Mouse (Mus musculus) urinary bladder, adult 18-20 months (tissue): ENCODE results near the gene Tmem186.

Source experiments
- DNase-seq, 2 experiments: peaks; one replicate each; pipeline ENCODE4 v3.0.0; 2022; ENCODE audit warnings: low spot score in 2 of 2, mixed read lengths in 2 of 2

Gene Tmem186

DNA sequence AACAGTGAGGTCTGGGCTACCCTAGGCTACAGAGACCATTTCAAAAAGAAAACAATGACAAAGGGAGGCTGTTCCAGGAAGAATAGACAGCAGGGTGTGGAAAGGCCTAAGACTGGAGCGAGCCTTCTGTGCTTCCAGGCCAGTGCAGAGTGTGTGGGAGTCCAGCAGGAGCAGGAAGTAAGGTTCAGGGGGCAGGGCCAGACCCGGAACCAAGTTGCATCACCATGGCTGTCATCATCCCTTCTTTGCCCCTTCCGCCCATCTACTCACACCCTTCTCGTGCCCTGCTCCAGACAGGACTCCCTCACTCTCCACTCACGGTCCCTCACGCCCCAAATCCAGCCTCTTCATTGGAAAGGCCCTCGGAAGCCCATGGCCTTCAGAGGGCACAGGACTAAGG is 29.7 kb upstream of the Tmem186 start:
- no peak for DNase-seq

DNA sequence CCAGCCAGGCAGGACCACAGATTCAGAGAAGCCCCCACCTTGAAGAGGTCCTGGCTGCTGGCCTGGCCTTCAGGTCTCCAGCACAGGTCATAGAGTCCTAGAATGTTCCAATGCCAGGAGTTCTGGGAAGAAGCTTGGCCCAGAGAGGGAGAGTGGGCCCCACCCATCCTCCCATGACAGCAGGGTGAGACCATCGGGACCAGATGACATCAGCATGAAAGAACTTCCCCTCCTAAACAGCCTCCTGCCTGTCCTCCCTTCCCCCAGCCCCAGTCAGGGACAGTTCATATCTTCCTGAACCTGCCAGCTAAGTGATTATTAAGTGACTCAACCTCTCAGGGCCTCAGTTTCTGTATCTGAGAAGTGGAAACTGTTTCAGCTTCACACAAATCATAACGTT is 28.9 kb upstream of the Tmem186 start:
- no peak for DNase-seq

DNA sequence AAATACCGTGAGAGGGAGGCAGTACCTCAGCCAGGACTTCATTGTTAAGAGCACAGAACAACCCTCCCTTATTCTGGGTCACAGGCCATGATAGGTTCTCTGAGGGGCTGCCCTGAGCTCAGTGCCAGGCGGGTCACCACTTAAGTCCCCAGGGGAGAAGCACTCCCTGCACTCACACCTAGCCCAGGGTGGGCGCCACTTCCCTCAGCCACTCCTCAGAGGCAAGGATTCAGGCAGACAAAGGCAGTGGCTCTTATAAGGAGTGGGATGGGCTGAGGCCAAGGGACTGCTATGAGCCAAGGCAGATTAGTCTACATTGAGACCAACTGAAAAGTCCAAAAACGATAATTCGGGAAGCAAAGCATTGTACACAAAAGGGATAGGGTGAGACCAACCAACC is 27.9 kb upstream of the Tmem186 start:
- DNase-seq, result no peak

DNA sequence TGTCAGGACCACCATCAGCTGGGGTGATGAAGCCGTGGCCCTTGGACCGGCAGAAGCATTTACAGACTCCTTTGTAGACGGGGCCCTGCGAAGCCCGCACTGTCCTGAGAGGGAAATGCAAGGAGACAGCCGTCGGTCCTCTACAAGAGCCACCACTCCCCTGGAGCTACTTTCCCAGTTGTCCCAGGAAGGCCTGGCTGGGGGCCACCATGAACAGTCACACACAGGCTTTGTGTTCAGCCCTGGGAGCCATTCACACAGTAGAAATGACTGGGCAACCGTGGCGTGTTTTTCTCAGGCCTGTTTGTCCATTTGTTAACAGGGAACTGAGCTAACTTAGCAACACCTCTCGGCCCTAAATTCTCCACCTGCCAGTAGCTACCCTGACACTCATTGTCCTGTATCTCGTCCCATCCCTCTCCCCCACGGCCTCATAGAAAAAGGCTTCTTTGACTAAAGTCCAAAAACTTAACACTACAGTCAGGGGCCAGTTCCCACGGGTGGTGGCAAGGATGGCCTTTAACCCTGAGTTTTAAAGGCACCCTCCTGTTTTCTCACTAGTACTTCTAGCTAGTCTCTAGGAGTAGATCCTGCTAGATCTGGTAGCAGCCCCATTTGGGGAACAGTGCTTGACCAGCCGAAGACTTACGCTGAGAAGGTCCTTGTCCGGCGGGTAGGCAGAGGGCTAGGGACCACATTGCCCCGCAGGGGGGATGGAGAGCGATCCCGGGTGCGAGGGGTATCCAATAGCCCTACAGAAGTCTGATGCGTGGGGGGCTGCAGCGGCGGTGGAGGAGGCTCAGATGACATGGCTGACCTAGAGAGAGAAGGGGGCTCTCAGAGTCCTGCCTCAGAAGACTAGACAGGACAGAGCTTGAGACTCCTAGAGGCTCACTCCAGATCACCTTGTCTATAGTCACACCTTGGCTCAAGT is 26.4 kb upstream of the Tmem186 start:
- no peak for DNase-seq

DNA sequence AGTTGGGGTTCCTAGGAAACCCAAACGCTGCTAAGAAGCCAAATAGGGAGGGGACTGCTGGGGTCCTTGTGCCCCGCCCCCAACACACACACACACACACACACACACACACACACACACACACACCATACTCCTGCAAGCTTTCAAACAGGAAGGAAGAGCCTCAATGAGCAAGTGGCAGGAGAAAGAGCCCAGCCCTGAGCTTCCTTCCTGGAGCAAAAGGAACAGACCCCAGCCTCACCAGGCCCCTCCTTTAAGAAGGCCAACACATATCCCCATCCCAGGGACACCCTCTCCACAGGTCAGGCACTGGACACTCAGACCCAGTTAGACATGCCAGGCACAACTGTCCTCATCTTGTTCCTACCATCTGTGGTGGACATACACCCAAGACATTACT is 25.5 kb upstream of the Tmem186 start:
- no peak for DNase-seq

DNA sequence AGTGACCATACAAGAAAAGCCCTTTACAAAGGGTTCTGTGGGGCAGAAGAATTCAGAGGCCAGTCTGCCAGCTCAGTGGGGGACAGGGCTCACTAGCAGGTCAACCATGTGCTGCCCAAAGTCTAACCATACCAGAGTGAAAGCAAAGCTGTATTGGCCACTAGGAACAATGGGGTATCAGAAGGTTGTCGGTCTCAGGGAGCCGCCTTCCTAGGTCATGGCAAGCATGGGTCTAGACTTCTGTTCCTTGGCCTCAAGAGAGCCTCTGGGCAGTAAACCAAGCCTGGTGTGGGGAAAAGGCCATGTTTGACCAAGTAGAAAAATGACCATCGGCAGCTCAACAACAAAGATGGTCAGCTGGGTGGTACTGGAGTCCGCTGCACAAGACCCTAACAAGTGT is 21.3 kb upstream of the Tmem186 start:
- no peak for DNase-seq

DNA sequence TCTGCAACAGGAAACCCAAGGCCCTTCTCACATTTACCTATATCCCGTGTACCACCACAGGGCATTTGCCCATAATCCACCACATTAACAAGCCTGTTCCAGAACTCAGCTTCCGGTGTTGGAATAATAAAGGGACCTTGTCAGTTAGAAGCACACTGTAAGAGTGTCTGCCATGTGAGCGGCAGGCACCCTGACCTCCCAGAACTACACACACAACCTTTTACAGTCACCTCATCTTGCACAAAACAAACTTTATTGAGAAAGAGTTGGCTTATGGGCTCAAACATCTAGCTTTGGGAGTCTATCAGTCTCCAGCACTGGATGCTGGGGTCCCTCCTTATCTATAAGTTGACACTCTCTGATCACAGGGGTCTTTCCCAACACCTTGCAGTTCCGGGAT is 20.8 kb upstream of the Tmem186 start:
- no peak for DNase-seq

DNA sequence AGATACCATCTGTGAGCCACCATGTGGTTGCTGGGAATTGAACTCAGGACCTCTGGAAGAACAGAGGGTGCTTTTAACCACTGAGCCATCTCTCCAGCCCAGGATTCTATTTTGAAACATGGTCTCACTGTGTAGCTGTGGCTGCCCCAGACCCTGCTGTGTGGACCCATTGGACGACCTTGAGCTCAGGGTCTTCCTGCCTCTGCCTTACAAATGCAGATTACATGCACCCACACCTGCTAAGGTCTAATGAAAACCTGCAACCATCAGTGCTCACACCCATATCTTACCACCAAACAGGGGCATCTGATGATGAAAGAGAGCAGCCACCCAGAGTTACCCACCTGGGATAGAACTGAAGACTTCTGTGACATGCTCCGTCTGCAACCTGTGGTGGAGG is 18.7 kb upstream of the Tmem186 start:
- DNase-seq, result no peak

DNA sequence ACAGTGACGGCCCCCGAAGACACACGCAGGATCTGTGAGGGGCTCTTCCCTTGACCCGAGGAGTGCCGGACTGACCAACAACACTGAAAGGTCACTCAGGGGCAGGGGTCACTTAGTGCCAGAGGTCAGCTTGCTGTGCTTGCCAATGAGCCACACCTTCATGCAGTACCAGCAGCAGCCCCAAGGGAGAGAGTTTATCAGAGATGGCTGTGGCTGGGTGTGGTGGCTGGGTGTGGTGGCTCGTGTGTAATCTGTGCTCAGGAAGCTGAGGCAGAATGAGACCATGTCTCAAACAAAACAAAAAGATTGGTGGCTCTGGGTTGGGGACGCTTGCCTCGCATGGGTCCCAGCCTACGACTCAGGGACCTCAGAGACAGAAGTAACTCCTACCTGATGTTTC is 18.1 kb upstream of the Tmem186 start:
- no peak for DNase-seq

DNA sequence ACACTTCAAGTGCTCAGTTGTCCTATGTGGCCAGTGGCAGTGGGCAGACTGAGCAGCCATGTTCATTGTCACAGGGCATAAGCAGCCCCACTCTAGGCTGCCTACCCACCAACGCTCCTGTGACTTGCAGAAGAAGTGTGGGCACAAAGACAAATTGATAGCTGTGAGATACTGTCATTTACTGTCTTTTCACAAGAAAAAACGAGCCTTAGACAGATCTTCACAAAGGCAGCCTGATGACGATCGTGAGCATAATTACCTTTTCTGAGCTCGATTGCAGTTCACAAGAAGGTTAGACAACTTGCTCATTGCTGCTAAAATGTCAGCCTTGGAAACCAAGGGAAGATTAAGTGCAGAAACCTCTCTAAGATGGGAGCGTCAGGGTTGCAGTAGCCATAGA is 17.6 kb upstream of the Tmem186 start:
- no peak for DNase-seq

DNA sequence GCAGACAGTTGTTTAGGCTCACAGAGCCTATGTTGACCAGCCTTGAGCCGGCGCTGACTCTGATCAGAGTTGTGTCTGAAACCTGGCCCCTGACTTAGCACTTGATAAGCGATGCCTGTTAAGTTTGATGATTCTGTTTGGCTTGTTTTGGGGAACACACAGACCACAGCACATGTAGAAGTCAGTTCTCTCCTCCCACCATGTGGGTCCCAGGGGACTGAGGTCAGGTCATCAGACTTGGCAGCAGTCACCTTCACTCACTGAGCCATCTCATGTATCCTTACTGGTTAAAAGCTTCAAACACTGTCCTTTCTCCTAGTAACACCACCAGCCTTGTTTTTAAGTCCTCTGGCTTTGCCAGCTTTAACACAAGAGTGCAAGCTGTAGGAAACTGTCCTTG is 12.5 kb upstream of the Tmem186 start:
- DNase-seq, result no peak

DNA sequence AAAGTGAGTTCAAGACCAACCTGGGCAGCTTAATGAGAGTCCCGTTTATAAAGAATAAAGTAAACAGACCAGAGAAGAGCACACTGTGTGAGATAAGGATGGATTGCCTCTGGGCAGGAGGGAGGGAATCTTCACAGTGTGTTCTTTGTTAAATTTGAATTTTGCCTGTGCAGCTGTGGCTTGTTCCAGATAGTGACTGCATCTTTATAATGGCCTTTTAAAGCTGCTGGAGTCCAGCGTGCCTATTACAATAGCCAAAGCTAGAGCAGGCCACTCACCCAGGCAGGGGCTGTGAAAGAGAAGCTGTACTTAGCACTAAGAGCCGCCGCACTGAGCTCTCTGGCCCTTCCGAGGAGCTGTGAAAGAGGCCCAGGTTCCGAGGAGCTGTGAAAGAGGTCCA is 8.0 kb upstream of the Tmem186 start:
- no peak for DNase-seq

DNA sequence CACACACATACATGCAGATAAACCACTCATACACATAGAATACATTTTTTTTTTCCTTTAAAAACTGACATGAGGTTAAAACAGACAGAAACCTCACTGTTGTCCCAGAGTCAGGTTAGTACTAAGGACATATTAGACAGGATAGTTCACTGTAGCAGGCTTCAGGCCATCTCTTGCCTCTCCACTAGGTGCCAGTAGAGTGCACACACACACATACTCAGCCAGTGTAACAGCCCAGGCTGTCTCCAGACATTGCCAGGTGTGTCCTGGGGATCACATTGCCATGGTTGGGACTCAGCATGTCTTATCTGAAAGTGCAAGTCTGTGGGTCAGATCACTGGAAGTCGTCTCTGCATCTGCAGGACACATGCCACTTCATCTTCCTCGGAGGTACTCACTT is 6.3 kb upstream of the Tmem186 start:
- no peak for DNase-seq

DNA sequence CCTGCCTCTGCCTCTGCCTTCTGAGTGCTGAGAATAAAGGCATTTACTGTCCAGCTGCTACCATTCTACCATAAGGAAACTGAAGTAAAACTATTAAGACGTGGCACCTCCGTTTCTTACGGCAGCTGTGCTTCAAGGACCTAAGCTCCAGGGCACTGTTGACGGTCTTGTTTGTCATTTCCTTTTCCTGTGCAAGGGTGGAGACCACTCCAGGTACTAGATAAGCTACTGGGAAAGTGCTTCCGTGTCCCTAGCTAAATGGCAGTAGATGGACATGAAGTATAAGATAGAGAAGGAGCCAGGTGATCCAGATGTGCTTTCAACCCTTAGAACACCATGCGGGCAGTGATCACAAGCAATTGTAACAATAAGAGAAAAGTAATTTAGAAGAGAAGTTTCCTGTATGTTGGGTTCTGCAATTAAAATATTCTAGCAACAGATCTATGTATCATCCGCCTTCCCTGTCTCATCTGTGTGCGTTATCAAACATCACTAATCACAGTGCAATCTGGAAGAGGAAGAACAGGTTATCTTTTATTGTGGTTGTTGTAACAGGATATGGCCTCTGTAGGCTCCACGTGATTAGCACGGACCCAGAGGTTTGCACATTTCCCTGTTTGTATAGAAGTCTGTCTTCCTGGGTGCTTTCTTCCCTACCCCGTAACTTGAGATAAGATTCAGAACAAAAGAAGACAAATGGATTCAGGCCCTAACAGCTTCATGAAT is 2.1 kb upstream of the Tmem186 start:
- DNase-seq, result no peak

DNA sequence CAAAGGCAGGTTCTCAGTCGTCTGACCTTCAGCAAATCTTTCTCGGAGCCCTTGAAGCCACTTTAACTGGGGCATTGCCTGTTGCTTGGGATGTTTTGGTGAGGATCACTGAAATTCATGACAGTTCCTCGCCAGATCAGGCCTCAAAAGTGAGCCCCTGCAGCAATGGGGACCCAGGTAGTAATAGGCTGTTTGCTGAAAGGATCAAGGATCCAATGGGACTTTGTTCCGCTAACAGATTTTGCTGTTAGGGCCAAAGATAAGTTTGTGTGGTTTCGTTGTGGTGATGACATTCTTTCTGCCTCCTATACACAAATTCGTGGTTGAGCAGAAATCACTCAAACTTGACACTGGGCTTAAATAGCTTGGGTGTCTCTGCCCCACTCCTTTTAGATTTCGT is 619 bp upstream of the Tmem186 start:
- DNase-seq, result no peak

DNA sequence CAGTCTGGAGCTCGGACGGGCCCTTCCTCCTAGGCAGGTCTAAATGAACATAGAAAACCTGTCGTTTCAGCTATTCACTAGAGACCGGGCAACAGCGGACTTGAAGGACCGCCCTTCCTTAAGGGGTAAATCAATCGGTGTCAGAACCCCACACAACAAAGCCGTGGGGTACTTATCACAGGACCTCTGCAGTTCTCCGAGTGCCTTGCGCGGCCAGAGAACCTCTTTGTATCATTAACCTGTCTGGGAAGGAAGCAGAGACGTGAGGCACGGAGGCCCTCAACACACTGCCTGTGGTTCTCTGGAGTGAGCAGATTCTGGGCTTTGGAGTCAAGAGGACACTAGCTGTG is 670 bp downstream of the Tmem186 start:
- no peak for DNase-seq

DNA sequence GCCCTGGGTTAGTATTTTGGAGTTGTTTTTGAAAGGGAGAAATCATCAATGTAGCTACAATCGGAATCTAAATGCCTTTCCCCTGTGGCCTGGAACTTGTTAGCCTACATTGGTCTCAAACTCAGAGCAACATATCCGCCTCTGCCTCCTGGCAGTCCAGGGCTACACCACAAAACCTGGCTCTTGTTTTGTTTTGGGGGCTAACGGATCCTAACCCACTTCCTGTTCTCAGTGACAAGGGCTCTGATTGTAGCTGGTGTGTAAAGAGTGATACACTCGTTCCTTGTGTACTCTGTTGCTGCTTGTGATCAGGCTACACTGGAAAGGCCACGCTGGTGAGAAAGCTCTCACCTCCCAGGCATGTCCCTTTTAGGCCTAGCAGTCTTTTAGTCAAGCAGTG is 6.1 kb downstream of the Tmem186 start:
- DNase-seq, result no peak

DNA sequence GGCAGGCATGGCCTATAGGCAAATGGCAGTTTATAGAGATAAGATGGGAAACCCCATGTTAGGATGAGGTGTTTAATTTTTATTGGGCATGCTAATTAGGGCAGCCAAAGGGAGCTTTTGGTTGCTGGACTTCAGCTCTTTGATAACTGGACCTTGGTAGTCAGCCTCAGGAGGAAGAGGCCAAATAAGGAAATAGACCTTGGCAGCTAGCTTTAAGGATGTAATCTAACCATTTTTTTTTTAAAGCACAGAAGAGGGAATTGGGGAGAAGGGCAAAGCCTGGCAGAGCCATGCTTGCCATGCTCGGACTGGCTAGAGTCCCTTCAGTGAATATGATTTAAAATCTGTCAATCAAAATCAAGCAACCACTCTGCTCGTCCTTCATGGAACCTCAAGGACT is 7.1 kb downstream of the Tmem186 start:
- DNase-seq, result no peak

DNA sequence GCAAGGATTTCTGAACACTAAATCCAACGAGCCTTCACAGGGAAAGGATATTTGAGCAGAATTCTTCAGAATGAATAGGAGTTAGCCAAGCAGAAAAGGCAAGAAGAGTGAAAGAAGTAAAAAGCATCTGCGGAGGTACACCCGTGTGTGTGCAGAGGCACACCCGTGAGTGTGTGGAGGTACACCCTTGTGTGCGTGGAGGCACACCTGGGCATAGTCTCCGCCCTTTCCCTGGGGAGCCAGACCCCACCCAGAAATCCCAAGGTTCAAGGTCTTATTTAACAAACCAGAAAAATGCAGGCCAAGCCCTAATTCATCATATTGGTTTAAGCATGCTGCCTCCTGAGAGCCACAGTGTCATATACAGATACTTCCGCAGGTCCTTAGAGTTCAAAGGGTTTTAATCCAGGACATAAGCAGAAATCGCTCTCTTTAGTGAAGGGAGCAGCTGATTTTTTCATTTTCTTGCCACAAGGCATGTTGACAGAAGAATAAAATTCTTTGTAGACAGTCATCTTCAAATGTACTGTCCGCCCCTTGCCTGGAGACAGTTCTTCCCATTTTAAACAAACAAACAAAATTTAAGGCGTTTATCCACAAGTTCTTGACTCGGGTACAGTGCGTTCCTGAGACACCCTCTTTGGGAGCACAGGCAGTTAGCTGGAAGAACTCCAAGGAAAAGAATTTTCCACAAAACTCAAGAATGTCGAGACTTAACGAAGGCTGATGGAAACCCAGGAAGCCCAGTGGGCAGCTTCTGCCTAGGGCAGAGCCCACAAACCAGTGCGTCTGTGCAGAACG is 17.0 kb downstream of the Tmem186 start:
- no peak for DNase-seq

DNA sequence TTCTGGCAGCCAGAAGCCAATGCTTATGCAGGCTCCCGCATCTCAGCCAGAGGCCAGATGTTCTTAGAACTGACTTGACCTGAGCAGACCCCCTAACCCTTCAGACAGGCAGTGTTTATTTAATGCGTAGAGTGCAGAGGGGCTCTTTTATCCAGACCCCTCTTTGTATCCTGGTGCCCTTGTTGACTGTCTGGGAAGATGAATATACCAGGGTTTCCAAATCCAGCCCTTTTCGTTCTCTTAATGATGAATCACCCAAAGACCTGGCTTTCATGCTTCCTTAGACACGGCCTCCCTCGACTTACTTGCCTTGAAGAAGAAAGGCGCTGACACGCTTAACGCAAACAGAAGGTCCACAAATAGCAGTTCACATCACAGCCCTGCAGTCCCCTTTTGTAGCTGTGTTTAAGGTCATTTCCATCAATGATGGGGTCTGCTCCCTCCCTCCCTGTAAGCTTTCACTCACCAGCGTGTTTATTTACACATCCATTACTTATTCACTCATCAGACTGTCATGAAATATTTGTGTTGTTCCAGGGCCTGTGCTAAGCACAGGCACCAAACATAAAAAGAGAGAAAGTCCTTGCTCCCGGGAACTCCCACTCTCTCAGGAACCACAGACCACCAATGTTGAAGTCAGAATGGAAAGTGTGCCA is 17.7 kb downstream of the Tmem186 start:
- DNase-seq, result no peak

DNA sequence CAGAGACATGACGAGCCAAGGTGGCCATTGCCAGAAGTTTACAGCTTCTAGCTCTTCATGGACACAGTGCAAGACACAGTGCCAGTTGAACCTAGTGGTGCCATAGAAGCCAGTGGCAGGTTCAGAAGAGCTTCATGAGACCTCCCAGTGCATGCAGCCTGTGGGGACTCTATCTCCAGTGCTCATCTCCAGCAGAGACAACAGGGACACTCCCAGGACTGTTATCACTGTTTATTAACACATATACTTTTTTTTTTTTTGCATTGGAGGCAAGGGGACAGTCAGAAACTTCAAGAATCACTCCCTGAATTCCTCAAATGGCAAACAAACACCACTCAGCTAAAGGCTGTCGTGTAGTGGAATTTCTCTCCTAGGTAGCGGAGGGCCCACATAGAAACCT is 24.1 kb downstream of the Tmem186 start:
- DNase-seq, result no peak

DNA sequence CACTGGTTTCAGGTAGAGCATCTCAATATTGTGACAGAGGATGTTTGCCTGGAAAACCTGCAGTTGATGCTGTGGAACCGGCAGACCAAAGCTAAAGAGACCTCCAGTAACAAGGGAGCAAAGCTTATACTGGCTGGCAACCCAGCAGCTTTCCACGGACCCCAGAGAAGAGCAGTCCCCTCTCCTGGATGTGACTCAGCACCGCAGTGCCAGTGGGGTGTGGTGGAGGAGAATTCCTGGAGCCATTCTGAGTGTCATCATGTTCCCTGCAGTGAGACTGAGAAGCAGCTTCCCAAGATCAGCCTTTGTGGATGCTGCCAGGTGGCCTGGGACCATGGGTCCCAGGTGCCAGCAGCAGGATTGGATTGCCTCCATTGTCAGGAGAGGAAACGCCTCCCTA is 24.5 kb downstream of the Tmem186 start:
- no peak for DNase-seq
